Mouse (Mus musculus) heart, postnatal 25 days (tissue): ENCODE data around the gene Prdm9. TPM values are rescaled to one million over a fixed set of nuclear protein-coding genes. Genes with fewer than 3 reads are reported as not detected.

Source experiments
- DNase-seq: peaks from one replicate; pipeline ENCODE4 v3.0.0; 2022; ENCODE audit warnings: low spot score
- intact Hi-C: fragments of 180-260 bp; cut with DNase I; formaldehyde crosslinking; loops from one replicate; pipeline ENCODE4 v1.15.1; 2025
- total RNA-seq, 2 experiments: library from RNA; stranded (reverse); gene quantifications; 2 replicates each; pipeline ENCODE4 v1.2.3; 2021

Prdm9 gene
- total RNA-seq, 2 experiments from 2014 or later = 2.4 to 2.6 TPM

DNA sequence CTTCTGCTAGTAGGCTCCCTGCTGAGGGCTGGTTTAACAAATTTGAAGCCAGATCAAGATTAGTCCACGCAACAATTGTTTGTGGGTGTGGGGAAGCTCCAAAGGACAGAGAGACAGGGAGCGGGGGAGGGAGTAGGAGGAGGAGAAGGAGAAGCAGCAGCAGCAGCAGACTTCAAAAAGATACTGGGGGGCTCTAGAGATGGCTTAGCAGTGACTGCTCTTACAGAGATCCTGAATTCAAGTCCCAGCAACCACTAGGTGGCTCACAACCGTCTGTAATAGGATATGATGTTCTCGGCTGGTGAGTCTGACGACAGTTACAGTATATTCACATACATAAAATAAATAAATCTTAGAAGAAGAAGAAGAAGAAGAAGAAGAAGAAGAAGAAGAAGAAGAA is 34.0 kb downstream of the Prdm9 start:
- intact Hi-C loops = no loop called here
- no peak for DNase-seq

DNA sequence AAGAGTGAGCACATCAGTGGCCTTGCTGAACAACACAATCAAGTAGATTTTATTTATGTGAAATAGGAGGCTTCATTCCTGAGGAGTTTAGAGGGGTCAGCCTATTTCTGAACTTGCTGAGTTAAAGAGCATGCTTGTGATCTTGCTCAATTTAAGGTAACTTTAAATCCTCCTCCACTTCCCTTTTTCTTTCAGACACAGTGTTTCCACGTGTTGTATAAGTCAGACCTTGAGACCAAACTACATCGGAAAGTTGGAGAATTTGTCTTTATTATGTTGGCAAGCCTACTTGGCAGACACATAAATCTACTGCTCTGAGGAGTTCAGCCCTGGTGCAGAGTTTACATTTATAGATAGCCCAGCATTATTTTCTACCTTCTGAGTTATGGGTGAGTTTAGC is 35.3 kb downstream of the Prdm9 start:
- no peak for DNase-seq
- intact Hi-C loops = loop anchor here (5.0 kb wide), 3 partner anchors 33 to 198 kb away; partner anchors contain the start of genes Chd1 and Prdm9

DNA sequence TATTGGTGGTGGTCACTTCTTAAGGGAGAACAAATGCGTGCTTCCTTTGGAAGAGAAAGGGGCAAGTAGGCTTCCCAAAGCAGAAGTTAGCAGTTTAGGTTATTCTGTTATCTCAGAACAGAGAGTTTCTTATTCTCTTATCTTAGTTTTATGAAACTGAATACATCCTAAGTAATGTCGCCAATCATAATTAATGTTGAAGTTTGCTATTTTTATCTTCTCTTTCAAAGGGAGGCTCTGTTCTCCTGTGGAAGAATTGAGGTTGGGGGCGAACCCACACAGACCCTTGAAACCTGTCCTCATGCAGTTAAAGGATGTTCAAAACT is 36.4 kb downstream of the Prdm9 start:
- intact Hi-C loops = loop anchor here (5.0 kb wide), 3 partner anchors 35 to 200 kb away; partner anchors contain the start of genes Chd1 and Prdm9

DNA sequence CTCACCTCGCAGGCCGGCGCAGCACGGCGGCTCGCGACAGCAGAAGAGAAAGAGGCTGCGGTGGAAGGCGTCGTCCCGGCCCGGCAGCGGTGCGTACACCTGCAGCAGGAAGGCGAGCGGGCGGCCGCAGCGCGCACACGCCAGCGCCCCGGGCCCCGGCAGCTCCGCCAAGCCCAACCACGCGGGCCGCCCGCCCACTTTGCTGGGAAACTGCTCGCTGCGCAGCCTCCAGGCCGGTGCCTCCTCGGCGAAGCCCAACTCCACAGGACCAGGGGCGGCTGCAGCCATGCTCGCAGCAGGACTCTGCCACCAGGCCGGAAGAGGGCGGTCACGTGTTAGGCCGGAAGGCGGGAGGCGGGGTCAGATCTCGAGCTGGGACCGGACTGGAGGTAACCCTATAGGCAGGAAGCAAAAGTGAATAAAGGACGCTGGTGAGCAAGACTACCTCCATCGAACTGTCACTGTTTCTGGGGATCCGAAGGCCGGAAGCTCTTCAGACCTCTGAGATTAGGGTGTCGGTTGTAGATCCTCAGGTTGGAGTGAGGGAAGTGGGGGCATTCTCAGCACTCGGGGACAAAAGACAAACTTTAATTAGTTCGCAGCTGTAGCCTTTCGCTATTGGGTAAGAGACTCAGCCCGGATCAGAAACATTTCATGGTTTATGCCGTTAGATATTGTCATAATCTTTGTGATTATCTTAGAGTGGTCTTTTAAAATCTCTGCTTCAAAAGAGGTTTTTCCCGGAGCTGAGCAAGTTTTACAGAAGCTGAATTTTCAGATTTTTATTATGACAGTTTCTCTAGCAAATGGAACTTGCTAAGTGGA is 37.0 kb downstream of the Prdm9 start, which contains the start of gene Pdcd2:
Gene Pdcd2, minus strand, starts transcription at position 316 of the 825 bp plus-strand sequence.
- intact Hi-C loops = loop anchor here (5.0 kb wide), 3 partner anchors 35 to 200 kb away; partner anchors contain the start of genes Chd1 and Prdm9
- DNase-seq = peak; percentile 90

More for the DNA sequence above, 36.4 kb downstream of the Prdm9 start:
- DNase-seq = no peak

DNA sequence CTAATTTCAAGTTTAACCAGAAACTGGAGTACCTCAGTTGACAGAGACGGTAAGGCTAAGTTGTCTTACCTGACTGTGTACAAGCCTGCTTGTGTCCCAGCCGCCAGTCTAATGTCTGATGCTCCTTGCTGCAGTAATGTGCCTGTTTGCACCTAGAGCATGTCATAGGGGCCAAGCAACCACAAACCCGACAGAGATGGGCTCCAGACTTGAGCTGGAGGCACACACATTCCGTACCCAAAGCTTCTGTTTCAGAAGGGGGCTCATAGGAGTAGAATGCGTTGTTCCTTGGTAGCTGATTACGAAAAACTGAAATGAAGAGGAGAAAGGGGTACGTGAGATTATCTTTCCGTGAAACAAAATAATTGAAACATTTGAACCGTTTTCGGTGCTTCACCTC is 37.9 kb downstream of the Prdm9 start:
- DNase-seq = no peak

DNA sequence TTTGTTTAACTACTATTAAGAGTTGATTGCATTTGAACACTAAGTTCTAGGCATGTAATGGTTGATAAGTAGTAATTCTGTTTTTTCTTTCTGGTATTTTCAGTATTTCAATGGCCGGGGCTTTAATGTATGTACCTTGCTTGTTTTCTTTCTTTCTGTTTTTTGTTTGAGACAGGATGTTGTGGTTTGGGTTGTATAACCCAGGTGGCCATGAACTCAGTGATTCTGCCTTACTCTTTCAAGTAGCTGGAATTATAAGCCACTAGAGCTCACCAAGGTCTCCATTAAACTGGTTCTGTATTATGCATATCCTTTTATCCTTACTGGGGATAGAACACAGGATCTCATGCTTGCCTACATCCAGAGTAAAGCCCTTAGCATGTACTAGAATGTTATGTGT is 45.4 kb downstream of the Prdm9 start:
- intact Hi-C loops = no loop called here
- no peak for DNase-seq

More for the DNA sequence above, 37.9 kb downstream of the Prdm9 start:
- intact Hi-C loops = loop anchor here (5.0 kb wide), 3 partner anchors 36 to 201 kb away; partner anchors contain the start of genes Chd1 and Prdm9

DNA sequence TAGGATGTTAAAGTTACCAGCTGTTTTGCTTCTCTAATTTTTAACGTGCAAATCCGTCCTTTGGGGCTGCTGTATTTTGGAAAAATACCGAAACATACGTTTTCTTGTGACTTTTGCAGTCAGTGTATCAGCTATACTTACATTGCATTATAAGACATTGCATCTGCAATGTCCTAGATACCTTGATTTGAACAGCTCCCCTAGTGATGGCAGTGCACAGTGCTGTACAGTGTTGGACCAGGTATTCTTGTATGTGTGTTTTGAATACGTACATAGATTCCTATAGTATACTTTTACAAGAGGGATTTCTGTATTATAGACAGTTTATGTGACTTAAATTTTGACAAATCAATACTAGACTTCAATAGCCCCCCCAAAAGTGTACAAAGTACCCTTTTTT is 46.0 kb downstream of the Prdm9 start:
- DNase-seq = no peak
- intact Hi-C loops = no loop called here

DNA sequence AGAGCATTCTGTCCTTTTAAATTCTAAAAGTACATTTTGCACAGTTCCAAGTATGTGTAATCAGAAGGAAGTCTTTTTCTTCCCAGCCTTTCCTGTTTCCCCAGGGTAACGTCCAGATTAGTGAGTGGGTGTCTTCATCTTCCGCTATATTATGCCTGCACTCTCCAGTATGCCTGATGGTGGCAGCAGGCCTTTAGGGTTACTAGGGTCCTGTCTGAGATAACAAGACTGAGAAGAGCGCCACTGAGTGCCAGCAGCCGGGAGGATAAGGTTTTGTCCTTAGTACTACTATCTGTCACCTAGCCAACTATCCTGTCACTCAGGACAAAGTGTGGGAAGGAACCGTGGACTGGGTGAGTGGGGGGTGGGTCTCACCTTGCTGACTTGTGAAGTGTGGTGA is 46.4 kb downstream of the Prdm9 start:
- intact Hi-C loops = no loop called here
- DNase-seq = no peak

DNA sequence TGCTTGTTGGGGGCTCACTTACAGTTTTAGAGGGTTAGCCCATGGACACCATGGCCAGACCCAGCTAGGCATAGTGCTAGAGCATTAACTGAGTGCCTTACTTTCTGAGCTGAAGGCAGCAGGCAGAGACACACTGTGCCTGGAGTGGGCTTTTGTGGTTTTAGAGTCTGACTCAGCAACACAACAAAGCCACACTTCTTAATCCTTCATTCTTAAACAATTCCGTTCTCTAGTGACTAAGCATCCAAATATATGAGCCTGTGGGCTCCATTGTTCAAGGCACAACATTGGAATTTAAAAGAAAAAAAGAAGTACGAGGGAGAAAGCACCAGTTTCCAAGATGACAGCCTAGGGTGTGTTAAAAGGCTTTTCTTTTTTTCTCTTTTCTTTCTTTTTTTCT is 53.5 kb downstream of the Prdm9 start:
- DNase-seq = no peak
- intact Hi-C loops = no loop called here

DNA sequence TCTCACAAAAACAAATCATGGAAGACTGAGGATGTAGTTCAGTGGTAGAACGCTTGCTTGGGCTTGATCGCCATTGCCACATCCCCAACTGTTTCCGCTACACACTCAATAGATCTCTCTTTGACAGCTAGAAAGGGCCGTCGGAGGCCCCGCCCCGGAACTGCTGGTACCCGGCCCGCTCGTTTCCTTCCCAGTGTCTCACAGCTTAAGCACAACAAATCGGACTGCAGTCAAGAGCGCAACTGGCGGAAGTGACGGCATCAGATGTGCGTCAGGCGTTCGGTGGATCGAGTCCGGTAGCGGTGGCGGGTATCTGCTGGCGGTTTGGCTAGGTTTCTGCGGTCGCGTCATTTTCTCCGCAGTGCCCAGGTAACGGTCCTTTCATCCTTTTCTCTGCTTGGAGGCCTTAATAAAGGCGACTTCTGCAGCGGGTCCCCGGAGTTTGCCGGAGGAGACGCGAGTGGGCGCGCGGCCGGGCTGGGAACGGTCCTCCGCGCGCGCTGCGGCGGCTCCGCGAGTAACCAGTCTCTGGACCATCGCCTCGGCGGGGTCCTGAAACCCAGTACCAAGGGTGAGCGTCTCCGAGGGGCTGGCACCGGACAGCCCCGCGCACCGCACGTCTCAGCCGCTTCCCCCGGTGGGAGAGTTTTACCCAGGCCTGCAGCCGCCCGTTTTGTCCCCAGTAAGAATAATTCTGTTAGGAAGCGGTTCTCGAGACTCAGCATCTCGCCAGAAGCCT is 64.3 kb downstream of the Prdm9 start, which contains the start of the genes Psmb1 and Tbp:
Gene Psmb1, minus strand, starts transcription at position 96 of the 739 bp plus-strand sequence.
Gene Tbp, plus strand, starts transcription at position 233 of the 739 bp plus-strand sequence.
- intact Hi-C loops = no loop called here
- DNase-seq = peak; percentile 95

DNA sequence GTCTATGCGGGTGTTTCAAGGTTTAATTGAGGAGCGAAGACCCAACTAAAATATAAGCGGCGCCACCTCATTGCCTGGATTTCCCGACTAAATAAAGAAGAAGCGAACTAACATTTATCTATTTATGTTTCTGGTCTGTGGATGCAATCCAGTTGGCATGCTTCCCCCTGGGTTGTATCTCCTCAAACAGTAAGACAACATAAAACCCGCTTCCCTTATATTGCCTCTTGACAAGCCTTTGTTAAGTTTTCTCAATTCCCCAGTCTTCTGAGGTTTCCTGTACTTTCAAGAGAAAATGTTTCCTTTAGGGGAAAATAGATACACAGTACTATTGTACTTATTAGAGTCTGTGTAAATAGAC is 65.4 kb downstream of the Prdm9 start:
- DNase-seq = no peak
- intact Hi-C loops = no loop called here

DNA sequence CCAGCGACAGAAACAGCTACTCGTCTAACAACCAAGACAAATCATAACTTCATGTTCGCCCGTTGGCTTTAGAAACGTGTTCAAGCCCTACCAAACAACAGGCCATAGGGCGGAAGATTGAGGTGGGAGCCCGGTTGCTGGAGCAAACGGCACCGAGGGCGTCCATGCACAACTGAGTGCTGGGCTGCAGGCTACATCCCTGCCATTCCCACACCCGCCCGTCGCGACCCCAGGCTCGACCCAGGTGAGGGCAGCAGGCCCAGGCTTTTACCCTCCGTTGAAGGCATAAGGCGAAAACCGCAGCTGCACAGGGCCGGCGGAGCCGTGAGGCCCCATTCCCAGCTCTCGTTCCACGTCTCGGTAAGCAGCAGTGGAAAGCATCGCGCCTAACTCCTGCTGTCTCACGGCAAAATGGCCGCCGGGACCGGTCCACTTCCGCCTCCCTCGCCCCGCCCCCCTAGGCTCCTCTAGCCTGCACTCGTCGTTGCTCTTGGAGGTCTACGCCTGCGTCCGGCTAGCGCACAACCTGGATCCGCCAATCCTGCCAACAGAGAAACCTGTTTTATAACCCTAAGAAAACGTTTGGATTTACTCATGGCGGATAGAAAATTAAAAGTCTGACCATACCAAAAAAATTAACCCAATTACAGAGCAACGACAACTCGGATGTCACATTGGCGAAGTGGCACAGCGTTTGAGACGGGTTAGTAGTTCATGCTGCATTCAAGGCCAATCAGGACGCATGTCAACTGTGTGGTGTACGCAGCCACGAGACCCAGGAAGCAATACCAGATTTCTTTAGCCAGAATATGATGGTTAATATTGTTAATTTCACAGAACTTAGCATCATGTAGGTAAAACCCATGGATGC is 66.0 kb downstream of the Prdm9 start:
- peak; percentile 86 for DNase-seq
- intact Hi-C loops = no loop called here

Other genes with a start within 250 kb of the Prdm9 start
- 1 to 10 TPM; 6.1 TPM for gene Dll1, start 187.5 kb downstream of the Prdm9 start, total RNA-seq
- 10 to 100 TPM; 10.8 to 11.8 TPM for gene Fam120b, start 168.2 kb downstream of the Prdm9 start, total RNA-seq
- 100 to 1,000 TPM; 112 to 120 TPM for gene Psmb1, start 64.6 kb downstream of the Prdm9 start, total RNA-seq
- gene Tbp, start 64.5 kb downstream of the Prdm9 start, total RNA-seq = 10 to 100 TPM in 1 of 2 experiments, 1 to 10 TPM in 1; 9.3 to 11.2 TPM
- 10 to 100 TPM; 16.1 to 16.9 TPM for gene Pdcd2, start 37.1 kb downstream of the Prdm9 start, total RNA-seq
- gene Chd1, start 140.6 kb upstream of the Prdm9 start, total RNA-seq = 10 to 100 TPM; 16.6 to 20.1 TPM